Mouse (Mus musculus) stomach, embryonic 16.5 days (tissue): Measurements from ENCODE around the gene 2610028H24Rik. TPM values are rescaled to one million over a fixed set of nuclear protein-coding genes. Genes with fewer than 3 reads are reported as not detected.

Experiments
- ATAC-seq: fragments of 200-750 bp; cut with Nextera tagmentation; 2 replicates; pipeline ENCODE4 v1.8.0; 2017; ENCODE audit warnings: moderate number of reproducible peaks, moderate TSS enrichment; ENCODE audit not compliant: insufficient read depth, low FRiP score
- H3K27ac ChIP-seq: fragments of 300-500 bp; sonication (generic); 2 replicates; pipeline ENCODE4 v1.5.1; 2014; ENCODE audit warnings: low read length
- H3K27me3 ChIP-seq: fragments of 300-500 bp; sonication (generic); 2 replicates; pipeline ENCODE4 v1.6.1; 2014; ENCODE audit warnings: low read length, control low read depth, mixed read lengths; ENCODE audit not compliant: control insufficient read depth, insufficient read depth
- H3K36me3 ChIP-seq: fragments of 300-500 bp; sonication (generic); 2 replicates; pipeline ENCODE4 v1.6.1; 2014; ENCODE audit warnings: low read length; ENCODE audit not compliant: control insufficient read depth, insufficient read depth
- H3K4me1 ChIP-seq: fragments of 300-500 bp; sonication (generic); 2 replicates; pipeline ENCODE4 v1.6.1; 2014; ENCODE audit warnings: low read length, control low read depth, mixed read lengths; ENCODE audit not compliant: control insufficient read depth, insufficient read depth
- H3K4me2 ChIP-seq: fragments of 300-500 bp; sonication (generic); 2 replicates; pipeline ENCODE4 v1.6.1; 2014; ENCODE audit warnings: low read depth, low read length, mixed read lengths
- H3K4me3 ChIP-seq: fragments of 300-500 bp; sonication (generic); replicated peaks from 2 replicates; pipeline ENCODE4 v1.5.1; 2014; ENCODE audit warnings: mild to moderate bottlenecking, low read length
- H3K9ac ChIP-seq: fragments of 300-500 bp; sonication (generic); 2 replicates; pipeline ENCODE4 v1.6.1; 2014; ENCODE audit warnings: low read length
- H3K9me3 ChIP-seq: fragments of 300-500 bp; sonication (generic); replicated peaks from 2 replicates; pipeline ENCODE4 v1.6.1; 2016; ENCODE audit warnings: low read length, control low read depth; ENCODE audit not compliant: control insufficient read depth
- WGBS: fragments of 180-500 bp; shearing (Covaris S2); extraction: QIAGEN DNeasy Blood & Tissue Kit; methylation state at CpG from one replicate; pipeline ENCODE4 v1.1.7; 2014; 5-methylcytosine and 5-hydroxymethylcytosine counted together
- polyA plus RNA-seq: library from polyadenylated mRNA; unstranded; fragments of >200 nt; fragmentation: Nextera tagmentation; extraction: Ambion mirVana; gene quantifications from 2 replicates; pipeline ENCODE4 v1.2.1, GENCODE M21; 2015

The 2610028H24Rik gene
- polyA plus RNA-seq, 1 experiment from 2014 or later: 0.25 TPM

GRCm38 (mm10) chr10:76480851-76481250 is 32.0 kb downstream of the 2610028H24Rik start:
- no peak overlapping the region for H3K4me2 ChIP-seq
- ATAC-seq: no peak
- H3K4me3 ChIP-seq: no peak overlapping the region
- H3K36me3 ChIP-seq: peaks cover 26% of the 10 kb centered on the region
- no peaks in the 10 kb centered on the region for H3K4me1 ChIP-seq
- H3K27ac ChIP-seq: no peak overlapping the region
- H3K9ac ChIP-seq: no peak overlapping the region
- H3K27me3 ChIP-seq: no peaks in the 10 kb centered on the region
- H3K9me3 ChIP-seq: no peaks in the 10 kb centered on the region
- 86% methylated on average over 13 of the region's 13 CpGs for WGBS

GRCm38 (mm10) chr10:76481480-76481879 is 32.6 kb downstream of the 2610028H24Rik start:
- no peaks in the 10 kb centered on the region for H3K27me3 ChIP-seq
- 85% methylated on average over 6 of the region's 6 CpGs for WGBS
- H3K9ac ChIP-seq: no peak overlapping the region
- H3K4me1 ChIP-seq: no peaks in the 10 kb centered on the region
- H3K36me3 ChIP-seq: peaks cover 33% of the 10 kb centered on the region
- no peak overlapping the region for H3K27ac ChIP-seq
- no peaks in the 10 kb centered on the region for H3K9me3 ChIP-seq
- no peak overlapping the region for H3K4me2 ChIP-seq
- H3K4me3 ChIP-seq: no peak overlapping the region
- ATAC-seq: no peak

- WGBS: 98% methylated on average over 2 of the region's 2 CpGs
- Histone ChIP-seq H3K9me3 (no peaks in the 10 kb centered on the region), H3K4me3 (no peak overlapping the region), H3K9ac (no peak overlapping the region), H3K4me1 (no peaks in the 10 kb centered on the region), H3K36me3 (peaks cover 41% of the 10 kb centered on the region), H3K27me3 (no peaks in the 10 kb centered on the region), H3K27ac (no peak overlapping the region), H3K4me2 (no peak overlapping the region)
- no peak for ATAC-seq
These were observed 37.4 kb downstream of the 2610028H24Rik start for GRCm38 (mm10) chr10:76486302-76486701.

GRCm38 (mm10) chr10:76488265-76488664 is 39.4 kb downstream of the 2610028H24Rik start:
- H3K36me3 ChIP-seq: peaks cover 36% of the 10 kb centered on the region
- H3K4me2 ChIP-seq: no peak overlapping the region
- no peak overlapping the region for H3K4me3 ChIP-seq
- no peak overlapping the region for H3K9ac ChIP-seq
- no peaks in the 10 kb centered on the region for H3K9me3 ChIP-seq
- H3K4me1 ChIP-seq: no peaks in the 10 kb centered on the region
- no peak overlapping the region for H3K27ac ChIP-seq
- H3K27me3 ChIP-seq: no peaks in the 10 kb centered on the region
- ATAC-seq: no peak
- 89% methylated on average over 8 of the region's 8 CpGs for WGBS

GRCm38 (mm10) chr10:76489205-76489604 is 40.3 kb downstream of the 2610028H24Rik start:
- H3K9me3 ChIP-seq: no peaks in the 10 kb centered on the region
- no peak overlapping the region for H3K27ac ChIP-seq
- H3K9ac ChIP-seq: no peak overlapping the region
- H3K4me1 ChIP-seq: no peaks in the 10 kb centered on the region
- WGBS: 91% methylated on average over 15 of the region's 15 CpGs
- H3K36me3 ChIP-seq: peaks cover 41% of the 10 kb centered on the region
- H3K27me3 ChIP-seq: no peaks in the 10 kb centered on the region
- no peak for ATAC-seq
- H3K4me2 ChIP-seq: no peak overlapping the region
- H3K4me3 ChIP-seq: no peak overlapping the region

- Histone ChIP-seq H3K9ac (no peak overlapping the region), H3K4me2 (no peak overlapping the region), H3K9me3 (no peaks in the 10 kb centered on the region), H3K4me1 (no peaks in the 10 kb centered on the region), H3K4me3 (no peak overlapping the region), H3K27ac (no peak overlapping the region), H3K27me3 (no peaks in the 10 kb centered on the region), H3K36me3 (peaks cover 42% of the 10 kb centered on the region)
- no peak for ATAC-seq
- WGBS: 81% methylated on average over 1 of the region's 1 CpGs
These were observed 44.6 kb downstream of the 2610028H24Rik start for GRCm38 (mm10) chr10:76493527-76493926.

- Histone ChIP-seq H3K36me3 (peaks cover 33% of the 10 kb centered on the region; the same call in 1 of the 2 replicates), H3K4me3 (no peak overlapping the region)
- 87% methylated on average over 6 of the region's 6 CpGs for WGBS
These were observed 46.6 kb downstream of the 2610028H24Rik start for GRCm38 (mm10) chr10:76495501-76495900.

GRCm38 (mm10) chr10:76496366-76496765 is 47.5 kb downstream of the 2610028H24Rik start:
- 89% methylated on average over 7 of the region's 7 CpGs for WGBS
- H3K36me3 ChIP-seq: peaks cover 33% of the 10 kb centered on the region
- H3K9me3 ChIP-seq: no peaks in the 10 kb centered on the region
- no peak overlapping the region for H3K4me2 ChIP-seq
- H3K27ac ChIP-seq: no peak overlapping the region
- no peaks in the 10 kb centered on the region for H3K4me1 ChIP-seq
- H3K27me3 ChIP-seq: no peaks in the 10 kb centered on the region
- no peak overlapping the region for H3K4me3 ChIP-seq
- no peak for ATAC-seq
- H3K9ac ChIP-seq: no peak overlapping the region

More at GRCm38 (mm10) chr10:76495501-76495900, 46.6 kb downstream of the 2610028H24Rik start:
- Histone ChIP-seq H3K4me2 (no peak overlapping the region), H3K9me3 (no peaks in the 10 kb centered on the region), H3K9ac (no peak overlapping the region), H3K27me3 (no peaks in the 10 kb centered on the region), H3K4me1 (no peaks in the 10 kb centered on the region), H3K27ac (no peak overlapping the region)
- no peak for ATAC-seq

GRCm38 (mm10) chr10:76497522-76497921 is 48.6 kb downstream of the 2610028H24Rik start:
- no peaks in the 10 kb centered on the region for H3K27me3 ChIP-seq
- ATAC-seq: no peak
- no peak overlapping the region for H3K9ac ChIP-seq
- H3K36me3 ChIP-seq: peaks cover 34% of the 10 kb centered on the region
- H3K4me2 ChIP-seq: no peak overlapping the region
- WGBS: 91% methylated on average over 4 of the region's 4 CpGs
- no peaks in the 10 kb centered on the region for H3K9me3 ChIP-seq
- no peak overlapping the region for H3K4me3 ChIP-seq
- H3K27ac ChIP-seq: no peak overlapping the region
- no peaks in the 10 kb centered on the region for H3K4me1 ChIP-seq
